Mouse (Mus musculus) adrenal gland, postnatal 4 days (tissue): ENCODE measurements around the gene Tuba1b. TPM values are rescaled to one million over a fixed set of nuclear protein-coding genes. Genes with fewer than 3 reads are reported as not detected.

Source experiments
- DNase-seq, 2 experiments: peaks; one replicate each; pipeline ENCODE4 v3.0.0; 2021 to 2022; ENCODE audit warnings: low spot score in 2 of 2, mixed read lengths in 2 of 2
- total RNA-seq, 2 experiments: library from RNA; stranded (reverse); gene quantifications; 2 replicates each; pipeline ENCODE4 v1.2.3; 2021

The Tuba1b gene
- total RNA-seq, 2 experiments from 2014 or later = 512 to 526 TPM

DNA sequence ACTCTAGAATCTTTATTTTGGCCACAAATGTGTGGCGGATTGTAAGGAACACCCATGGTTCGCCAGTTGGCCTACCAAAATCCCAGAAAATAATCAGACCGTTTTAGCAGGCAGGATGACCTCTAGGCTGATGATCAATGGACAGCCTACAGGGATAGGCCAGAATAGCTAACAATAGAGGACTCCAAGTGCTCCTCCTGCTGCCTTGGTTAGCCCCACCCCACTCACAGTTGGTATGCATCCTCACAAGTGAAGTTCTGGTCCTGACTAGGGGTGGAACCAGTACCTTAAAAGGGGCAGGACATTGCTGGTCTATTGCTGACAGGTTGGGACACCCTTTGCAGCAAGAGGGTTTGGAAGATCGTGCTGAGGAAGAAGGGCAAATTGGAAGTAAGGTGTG, 41.3 kb downstream of the Tuba1b start:
- no peak for DNase-seq

- DNase-seq = no peak
Observed at GRCm38 (mm10) chr15:98891907-98892606, 42.3 kb downstream of the Tuba1b start.

- no peak for DNase-seq
Observed at GRCm38 (mm10) chr15:98891198-98891742, 43.1 kb downstream of the Tuba1b start.

GRCm38 (mm10) chr15:98887526-98887925, 46.8 kb downstream of the Tuba1b start:
- DNase-seq = no peak

DNA sequence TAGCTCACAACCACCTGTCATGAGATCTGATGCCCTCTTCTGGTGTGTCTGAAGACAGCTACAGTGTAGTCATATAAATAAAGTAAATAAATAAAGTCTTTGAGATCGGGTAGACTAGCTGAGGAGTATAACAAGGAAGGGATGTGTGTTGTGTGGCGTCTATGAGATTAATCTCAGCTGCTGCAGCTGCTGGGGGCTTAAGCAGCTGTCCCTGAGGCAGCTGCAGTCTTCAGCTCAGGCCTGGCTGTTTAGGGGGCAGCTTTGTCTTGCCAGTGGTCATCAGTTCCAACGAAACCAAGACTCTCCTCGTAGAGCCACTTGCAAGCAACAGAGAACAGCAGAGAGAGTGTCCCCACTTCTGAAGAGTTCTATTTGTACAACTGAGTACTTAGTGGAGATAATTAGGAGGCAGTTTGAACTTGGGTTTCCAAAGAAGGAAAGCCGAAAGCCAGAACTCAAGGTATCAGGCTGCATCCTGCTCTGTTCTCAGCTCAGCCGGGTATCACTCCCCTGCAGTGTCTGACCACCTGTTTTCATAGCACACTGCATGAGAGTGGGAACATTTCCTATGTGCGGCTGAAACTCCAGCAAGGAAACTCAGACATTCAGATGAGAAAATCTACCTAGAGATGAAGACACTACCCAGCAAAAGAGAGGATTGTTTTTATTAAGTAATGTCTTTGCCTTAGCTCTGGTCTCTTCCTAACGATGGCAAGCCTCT, 47.5 kb downstream of the Tuba1b start:
- DNase-seq = no peak

DNA sequence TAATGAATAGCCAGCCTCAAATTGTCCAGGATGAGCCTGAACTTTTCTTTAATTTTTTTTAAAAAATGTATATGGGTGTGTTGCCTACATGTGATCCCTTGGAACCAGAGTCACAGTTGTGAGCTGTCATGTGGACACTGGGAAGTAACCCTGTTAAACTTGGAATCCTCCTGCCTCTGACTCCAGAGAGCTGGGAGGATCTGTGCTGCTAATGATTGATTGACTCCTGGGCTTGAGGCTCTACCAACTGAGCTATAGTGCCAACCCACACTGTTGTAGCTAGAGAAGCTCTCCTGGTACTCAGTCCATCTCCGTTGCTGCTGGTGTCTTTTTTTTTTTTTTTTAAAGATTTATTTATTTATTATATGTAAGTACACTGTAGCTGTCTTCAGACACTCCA, 50.3 kb downstream of the Tuba1b start:
- DNase-seq = no peak

DNA sequence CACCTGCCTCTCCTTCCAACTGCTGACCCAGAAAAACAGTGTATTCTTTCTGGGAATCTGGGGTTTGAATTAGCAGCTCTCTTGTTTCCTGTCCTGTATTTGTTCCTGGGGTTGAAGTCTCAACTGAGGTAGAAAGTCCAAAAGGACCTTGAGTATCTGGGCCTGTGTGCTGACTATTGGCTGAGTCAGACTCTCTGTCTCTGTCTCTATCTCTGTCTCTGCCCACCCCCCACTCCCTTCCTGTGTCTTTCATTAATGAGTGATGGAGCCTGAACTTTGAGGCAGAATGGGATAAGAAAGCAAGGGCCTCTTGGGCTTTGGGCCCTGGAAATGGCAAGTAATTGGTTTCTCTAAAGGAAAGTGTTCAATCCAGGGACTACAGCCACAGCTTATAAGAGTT, 50.7 kb downstream of the Tuba1b start:
- DNase-seq = no peak

DNA sequence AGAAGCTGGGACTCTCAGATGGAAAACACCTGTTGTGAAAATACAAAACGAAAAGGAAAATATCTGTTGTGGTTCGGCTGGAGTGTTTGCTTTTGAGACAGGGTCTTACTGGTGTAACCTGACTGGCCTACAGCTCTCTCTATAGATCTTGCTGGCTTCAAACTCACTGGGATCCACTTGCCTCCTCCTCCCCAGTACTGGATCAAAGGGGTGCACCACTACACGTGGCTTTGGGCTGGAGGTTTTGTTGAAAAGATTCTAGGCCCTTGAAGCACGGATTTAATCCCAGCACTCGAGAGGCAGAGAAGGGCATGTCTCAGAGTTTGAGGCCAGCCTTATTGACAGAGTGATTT, 52.7 kb downstream of the Tuba1b start:
- no peak for DNase-seq

Other genes starting within 250 kb of the Tuba1b start
- under 1 TPM; 0.48 to 0.87 TPM for gene Ccdc65, start 226.4 kb downstream of the Tuba1b start, total RNA-seq
- gene Fkbp11, start 206.4 kb downstream of the Tuba1b start, total RNA-seq = 10 to 100 TPM; 15.9 to 19.1 TPM
- 100 to 1,000 TPM; 124 to 135 TPM for gene Arf3, start 171.4 kb downstream of the Tuba1b start, total RNA-seq
- gene Wnt10b, start 156.4 kb downstream of the Tuba1b start, total RNA-seq = 1 to 10 TPM in 1 of 2 experiments, under 1 TPM in 1; 0.68 to 1.2 TPM
- not detected for gene Wnt1, start 144.7 kb downstream of the Tuba1b start, total RNA-seq
- 1 to 10 TPM in 1 of 2 experiments, under 1 TPM in 1; 0.76 to 4.2 TPM for gene Ddn, start 125.1 kb downstream of the Tuba1b start, total RNA-seq
- 10 to 100 TPM; 66.4 to 68.2 TPM for gene Prkag1, start 103.0 kb downstream of the Tuba1b start, total RNA-seq
- gene Kmt2d, start 63.4 kb downstream of the Tuba1b start, total RNA-seq = 10 to 100 TPM; 68.9 to 71.5 TPM
- 1 to 10 TPM; 3.9 to 6.2 TPM for gene Rhebl1, start 40.0 kb downstream of the Tuba1b start, total RNA-seq
- 1 to 10 TPM; 2.1 to 2.9 TPM for gene Dhh, start 36.0 kb downstream of the Tuba1b start, total RNA-seq
- 10 to 100 TPM; 41.5 to 45.9 TPM for gene Lmbr1l, start 16.3 kb downstream of the Tuba1b start, total RNA-seq
- gene Gm49450, start 19.0 kb upstream of the Tuba1b start, total RNA-seq = not detected
- gene Tuba1a, start 19.1 kb upstream of the Tuba1b start, total RNA-seq = 100 to 1,000 TPM; 323 to 446 TPM
- gene Tuba1c, start 95.3 kb upstream of the Tuba1b start, total RNA-seq = 100 to 1,000 TPM; 200 to 217 TPM
- gene Prph, start 120.6 kb upstream of the Tuba1b start, total RNA-seq = 10 to 100 TPM; 26.7 to 68.4 TPM
- 10 to 100 TPM; 14.5 to 17.1 TPM for gene Troap, start 140.0 kb upstream of the Tuba1b start, total RNA-seq
- under 1 TPM in 1 of 2 experiments, not detected in 1; 0.20 TPM for gene C1ql4, start 153.3 kb upstream of the Tuba1b start, total RNA-seq
- gene Dnajc22, start 158.6 kb upstream of the Tuba1b start, total RNA-seq = 1 to 10 TPM; 3.7 to 6.4 TPM
- 10 to 100 TPM; 30.7 to 34.1 TPM for gene Spats2, start 191.4 kb upstream of the Tuba1b start, total RNA-seq